Mouse (Mus musculus): ENCODE results near the gene Tchh. TPM values are rescaled to one million over a fixed set of nuclear protein-coding genes. Genes with fewer than 3 reads are reported as not detected.
"Not testable (repeated sequence)": the region's sequence is repeated elsewhere in the genome, so short reads cannot be mapped to it uniquely, and the experiment has no call there.

The Tchh gene
- polyA plus RNA-seq, 1 experiment from 2014 or later, result 0.30 TPM

DNA sequence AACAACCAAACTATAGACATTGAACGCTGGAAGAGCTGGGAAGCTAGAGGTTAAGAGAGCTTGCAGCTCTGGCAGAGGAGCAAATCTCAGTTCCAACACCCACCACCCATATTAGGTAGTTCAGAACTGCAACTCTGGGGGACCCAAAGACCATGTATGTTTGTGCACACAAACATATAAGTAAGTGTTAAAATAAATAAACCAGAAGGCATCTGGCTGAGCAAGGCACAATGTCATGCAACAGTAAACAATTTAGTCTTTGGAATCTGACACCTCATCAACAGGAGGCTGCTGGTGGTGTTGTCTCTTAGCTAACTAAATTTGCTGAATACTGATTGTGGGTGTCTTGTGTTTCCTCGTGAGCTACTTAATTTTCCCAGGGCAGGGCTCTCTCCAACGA lies 24.4 kb downstream of the Tchh start:
- Histone ChIP-seq H3K27me3 (ENCODE audit: low read depth, poor library complexity, severe bottlenecking) (no peaks in the 10 kb centered on the region), H3K4me1 (no peaks in the 10 kb centered on the region), H3K9me3 (replicated peaks) (no peaks in the 10 kb centered on the region), H3K27ac (replicated peaks) (no peak overlapping the region), H3K36me3 (no peaks in the 10 kb centered on the region), H3K4me3 (no peak overlapping the region)
- WGBS, result 80% methylated on average over 3 of the region's 3 CpGs
- no peak for DNase-seq (ENCODE audit: low spot score)

GRCm38 (mm10) chr3:93467130-93467529 lies 25.0 kb downstream of the Tchh start:
- H3K27ac ChIP-seq (replicated peaks), result no peak overlapping the region
- WGBS, result 92% methylated on average over 4 of the region's 4 CpGs
- no peaks in the 10 kb centered on the region for H3K4me1 ChIP-seq
- H3K36me3 ChIP-seq, result no peaks in the 10 kb centered on the region
- no peak for DNase-seq (ENCODE audit: low spot score)
- no peaks in the 10 kb centered on the region for H3K9me3 ChIP-seq (replicated peaks)
- H3K27me3 ChIP-seq (ENCODE audit: low read depth, poor library complexity, severe bottlenecking), result no peaks in the 10 kb centered on the region
- H3K4me3 ChIP-seq, result no peak overlapping the region

GRCm38 (mm10) chr3:93468561-93468960 lies 26.4 kb downstream of the Tchh start, which contains the start of gene Tchhl1:
TSS of gene Tchhl1 (plus strand) at chr3:93468754.
- H3K27me3 ChIP-seq (ENCODE audit: low read depth, poor library complexity, severe bottlenecking), result no peaks in the 10 kb centered on the region
- H3K36me3 ChIP-seq, result no peaks in the 10 kb centered on the region
- no peak within 1 kb of the TSS for H3K4me3 ChIP-seq
- no peak within 1 kb of the TSS for H3K27ac ChIP-seq (replicated peaks)
- no peaks in the 10 kb centered on the region for H3K9me3 ChIP-seq (replicated peaks)
- no peak for DNase-seq (ENCODE audit: low spot score)
- no peaks in the 10 kb centered on the region for H3K4me1 ChIP-seq
- WGBS, result 77% methylated on average over 5 of the region's 5 CpGs

DNA sequence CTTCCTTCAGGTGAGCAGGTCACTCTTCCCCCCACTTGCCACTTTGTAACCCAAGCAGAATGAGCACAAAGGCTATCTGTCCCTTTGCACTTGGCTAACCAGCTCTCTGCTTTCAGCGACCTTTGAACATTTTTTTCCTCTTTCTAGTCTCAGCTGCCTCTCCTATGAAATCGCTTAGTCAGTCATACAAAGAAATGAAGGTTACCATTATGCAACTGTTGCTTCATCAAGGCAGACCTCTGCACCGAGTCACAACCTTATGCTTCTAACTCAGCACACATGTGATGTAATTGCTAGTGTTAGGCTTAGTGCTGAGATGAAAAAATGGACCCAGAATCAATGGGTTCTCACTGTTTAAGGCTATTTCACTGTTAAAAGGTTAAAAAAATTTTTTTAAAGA lies 27.5 kb downstream of the Tchh start:
- WGBS, result 85% methylated on average over 3 of the region's 3 CpGs
- Histone ChIP-seq H3K27me3 (ENCODE audit: low read depth, poor library complexity, severe bottlenecking) (no peaks in the 10 kb centered on the region), H3K4me3 (no peak overlapping the region), H3K4me1 (no peaks in the 10 kb centered on the region), H3K27ac (replicated peaks) (no peak overlapping the region), H3K36me3 (no peaks in the 10 kb centered on the region), H3K9me3 (replicated peaks) (no peaks in the 10 kb centered on the region)
- DNase-seq (ENCODE audit: low spot score), result no peak

DNA sequence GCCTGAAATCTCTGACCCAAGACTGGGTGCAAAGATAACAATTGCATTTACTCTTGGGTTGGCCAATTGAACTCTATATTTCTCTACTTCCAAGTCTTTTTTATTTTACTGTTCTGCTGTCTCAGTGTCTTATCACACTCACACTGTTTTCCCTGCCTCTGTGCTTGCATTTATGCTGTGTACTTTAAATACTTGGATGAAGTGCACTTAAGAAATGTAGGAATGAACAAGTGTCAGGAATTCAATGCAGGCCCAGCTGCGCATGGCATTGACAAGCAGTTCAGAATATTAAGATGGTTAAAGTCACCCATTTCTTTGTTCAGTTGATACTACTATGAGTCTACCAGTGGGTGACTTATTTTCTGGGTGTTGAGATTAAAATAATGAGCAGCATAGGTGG lies 37.9 kb downstream of the Tchh start:
- no peaks in the 10 kb centered on the region for H3K27me3 ChIP-seq (ENCODE audit: low read depth, poor library complexity, severe bottlenecking)
- no peak for DNase-seq (ENCODE audit: low spot score)
- 96% methylated on average over 1 of the region's 1 CpGs for WGBS

GRCm38 (mm10) chr3:93481982-93482616 lies 40.0 kb downstream of the Tchh start:
- Histone ChIP-seq H3K4me3 (no peak overlapping the region), H3K27ac (replicated peaks) (no peak overlapping the region), H3K36me3 (no peaks in the 10 kb centered on the region), H3K27me3 (ENCODE audit: low read depth, poor library complexity, severe bottlenecking) (no peaks in the 10 kb centered on the region), H3K9me3 (replicated peaks) (no peaks in the 10 kb centered on the region), H3K4me1 (no peaks in the 10 kb centered on the region)
- WGBS, result 74% methylated on average over 2 of the region's 2 CpGs
- no peak for DNase-seq (ENCODE audit: low spot score)

More for the DNA sequence above, 37.9 kb downstream of the Tchh start:
- no peaks in the 10 kb centered on the region for H3K9me3 ChIP-seq (replicated peaks)
- H3K27ac ChIP-seq (replicated peaks), result no peak overlapping the region
- H3K36me3 ChIP-seq, result no peaks in the 10 kb centered on the region
- H3K4me1 ChIP-seq, result no peaks in the 10 kb centered on the region
- H3K4me3 ChIP-seq, result no peak overlapping the region

DNA sequence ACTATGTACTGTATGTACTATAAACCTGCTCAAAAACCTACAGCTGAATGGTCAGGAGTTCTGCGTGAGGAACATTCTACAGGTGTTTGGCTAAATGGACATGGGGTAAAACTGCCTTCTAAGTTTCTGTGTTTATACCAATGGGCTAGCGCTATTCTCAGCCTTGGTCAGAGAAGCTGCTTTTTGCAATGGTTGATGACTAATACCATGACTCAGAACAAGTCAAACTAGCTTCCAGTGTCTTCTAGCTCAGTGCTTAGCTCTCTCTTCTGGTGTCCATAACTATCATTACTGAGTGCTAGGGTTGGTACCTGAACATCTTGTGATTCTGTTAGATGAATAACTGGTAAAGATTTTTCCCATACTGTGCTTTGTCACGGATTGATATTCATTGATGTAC lies 43.5 kb downstream of the Tchh start:
- H3K4me1 ChIP-seq, result no peaks in the 10 kb centered on the region
- H3K4me3 ChIP-seq, result no peak overlapping the region
- H3K9me3 ChIP-seq (replicated peaks), result no peaks in the 10 kb centered on the region
- no peaks in the 10 kb centered on the region for H3K36me3 ChIP-seq
- WGBS, result 89% methylated on average over 3 of the region's 3 CpGs
- H3K27ac ChIP-seq (replicated peaks), result no peak overlapping the region
- DNase-seq (ENCODE audit: low spot score), result no peak
- no peaks in the 10 kb centered on the region for H3K27me3 ChIP-seq (ENCODE audit: low read depth, poor library complexity, severe bottlenecking)

GRCm38 (mm10) chr3:93488541-93488940 lies 46.4 kb downstream of the Tchh start:
- 92% methylated on average over 2 of the region's 2 CpGs for WGBS
- no peaks in the 10 kb centered on the region for H3K9me3 ChIP-seq (replicated peaks)
- H3K27ac ChIP-seq (replicated peaks), result no peak overlapping the region
- DNase-seq (ENCODE audit: low spot score), result no peak
- H3K27me3 ChIP-seq (ENCODE audit: low read depth, poor library complexity, severe bottlenecking), result no peaks in the 10 kb centered on the region
- H3K36me3 ChIP-seq, result no peaks in the 10 kb centered on the region
- H3K4me3 ChIP-seq, result no peak overlapping the region
- H3K4me1 ChIP-seq, result no peaks in the 10 kb centered on the region

- 75% methylated on average over 3 of the region's 3 CpGs for WGBS
- no peaks in the 10 kb centered on the region for H3K27me3 ChIP-seq (ENCODE audit: low read depth, poor library complexity, severe bottlenecking)
- no peak for DNase-seq (ENCODE audit: low spot score)
- H3K9me3 ChIP-seq (replicated peaks), result no peaks in the 10 kb centered on the region
- no peaks in the 10 kb centered on the region for H3K36me3 ChIP-seq
- no peak overlapping the region for H3K4me3 ChIP-seq
- H3K27ac ChIP-seq (replicated peaks), result no peak overlapping the region
- no peaks in the 10 kb centered on the region for H3K4me1 ChIP-seq
Measured at GRCm38 (mm10) chr3:93492176-93492575, 50.0 kb downstream of the Tchh start.

GRCm38 (mm10) chr3:93493992-93494391 lies 51.9 kb downstream of the Tchh start:
- no peaks in the 10 kb centered on the region for H3K9me3 ChIP-seq (replicated peaks)
- H3K36me3 ChIP-seq, result no peaks in the 10 kb centered on the region
- DNase-seq (ENCODE audit: low spot score), result peak; percentile 46
- no peaks in the 10 kb centered on the region for H3K27me3 ChIP-seq (ENCODE audit: low read depth, poor library complexity, severe bottlenecking)
- WGBS, result 4% methylated on average over 4 of the region's 4 CpGs
- no peaks in the 10 kb centered on the region for H3K4me1 ChIP-seq
- no peak overlapping the region for H3K27ac ChIP-seq (replicated peaks)
- no peak overlapping the region for H3K4me3 ChIP-seq

- H3K27ac ChIP-seq (replicated peaks); H3K27me3 ChIP-seq (ENCODE audit: low read depth, poor library complexity, severe bottlenecking); H3K4me1 ChIP-seq; H3K9me3 ChIP-seq (replicated peaks); H3K4me3 ChIP-seq; H3K36me3 ChIP-seq; DNase-seq (ENCODE audit: low spot score): not testable (repeated sequence)
- 30% methylated on average over 5 of the region's 5 CpGs for WGBS
Measured at GRCm38 (mm10) chr3:93494774-93495173, 52.6 kb downstream of the Tchh start.

- Histone ChIP-seq H3K27ac (replicated peaks) (no peak overlapping the region), H3K4me3 (no peak overlapping the region), H3K36me3 (no peaks in the 10 kb centered on the region), H3K9me3 (replicated peaks) (no peaks in the 10 kb centered on the region), H3K27me3 (ENCODE audit: low read depth, poor library complexity, severe bottlenecking) (no peaks in the 10 kb centered on the region), H3K4me1 (no peaks in the 10 kb centered on the region)
- DNase-seq (ENCODE audit: low spot score), result no peak
- WGBS, result 86% methylated on average over 3 of the region's 3 CpGs
Measured at GRCm38 (mm10) chr3:93497131-93497530, 55.0 kb downstream of the Tchh start.
